Mouse (Mus musculus): ENCODE measurements around the gene Kctd7.

DNA sequence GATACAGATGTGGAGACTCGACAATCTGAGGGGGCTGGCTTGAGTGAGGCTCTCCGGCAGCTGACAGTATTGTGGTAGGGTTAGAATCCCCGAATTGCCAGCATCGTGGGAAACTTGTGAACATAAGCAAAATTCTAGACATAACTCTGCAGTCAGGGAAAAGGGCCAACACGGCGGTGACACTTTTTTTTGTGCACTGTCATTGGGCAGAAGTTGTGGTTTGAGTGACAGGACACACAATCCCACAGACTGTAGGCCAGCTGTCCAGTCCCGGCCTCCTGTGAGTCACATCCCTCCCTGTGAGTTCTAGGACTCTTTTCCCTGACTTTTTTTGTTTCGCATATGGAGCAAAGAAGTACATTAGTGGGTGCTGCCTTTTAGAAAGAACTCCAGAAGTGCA lies 1.3 kb downstream of the Kctd7 start:
- no peak for TF ChIP-seq CTCF (IDR thresholded peaks at IDR 0.05; ENCODE audit: extremely low read depth, insufficient read depth, insufficient read length, insufficient replicate concordance)
- no peak for TF ChIP-seq POLR2A (IDR thresholded peaks at IDR 0.05; ENCODE audit: low read depth, low read length)
